Mouse (Mus musculus) heart, postnatal 0 days (tissue): Measurements from ENCODE around the gene Gm42420. TPM values are rescaled to one million over a fixed set of nuclear protein-coding genes. Genes with fewer than 3 reads are reported as not detected.

ENCODE experiments used
- ATAC-seq: fragments of 200-750 bp; cut with Nextera tagmentation; 2 replicates; pipeline ENCODE4 v1.8.0; 2017; ENCODE audit warnings: low read depth, moderate number of reproducible peaks, moderate library complexity; ENCODE audit not compliant: insufficient read depth
- DNase-seq: peaks from one replicate; pipeline ENCODE4 v3.0.0-alpha.2; 2016; ENCODE audit warnings: low spot score
- H3K27ac ChIP-seq: fragments of 300-500 bp; sonication (generic); 2 replicates; pipeline ENCODE4 v1.5.1; 2014; ENCODE audit warnings: low read depth, mild to moderate bottlenecking
- H3K27me3 ChIP-seq: fragments of 300-500 bp; sonication (generic); 2 replicates; pipeline ENCODE4 v1.6.1; 2014; ENCODE audit warnings: low read length, mixed read lengths; ENCODE audit not compliant: control insufficient read depth, insufficient read depth
- H3K36me3 ChIP-seq: fragments of 300-500 bp; sonication (generic); replicated peaks from 2 replicates; pipeline ENCODE4 v1.6.1; 2014; ENCODE audit warnings: low read length, mixed read lengths; ENCODE audit not compliant: control insufficient read depth, insufficient read depth
- H3K4me1 ChIP-seq: fragments of 300-500 bp; sonication (generic); 2 replicates; pipeline ENCODE4 v1.6.1; 2014; ENCODE audit warnings: antibody characterized with exemption; ENCODE audit not compliant: control insufficient read depth, insufficient read depth
- H3K4me2 ChIP-seq: fragments of 300-500 bp; sonication (generic); 2 replicates; pipeline ENCODE4 v1.6.1; 2014; ENCODE audit warnings: low read depth, mild to moderate bottlenecking, low read length, moderate library complexity
- H3K4me3 ChIP-seq: fragments of 300-500 bp; sonication (generic); 2 replicates; pipeline ENCODE4 v1.5.1; 2014; ENCODE audit warnings: low read depth, low read length
- H3K9ac ChIP-seq: fragments of 300-500 bp; sonication (generic); replicated peaks from 2 replicates; pipeline ENCODE4 v1.6.1; 2014; ENCODE audit warnings: low read depth, low read length, mixed read lengths
- H3K9me3 ChIP-seq: fragments of 300-500 bp; sonication (generic); replicated peaks from 2 replicates; pipeline ENCODE4 v1.6.1; 2016; ENCODE audit warnings: low read length; ENCODE audit not compliant: control insufficient read depth
- CTCF ChIP-seq: IDR thresholded peaks from 2 replicates; pipeline ENCODE4 v1.5.1; 2016; ENCODE audit warnings: antibody characterized with exemption, control low read depth, low read depth
- EP300 ChIP-seq: IDR thresholded peaks from 2 replicates; pipeline ENCODE4 v1.6.1; 2016; ENCODE audit warnings: antibody characterized with exemption, low read depth
- WGBS: fragments of 180-500 bp; shearing (Covaris S2); extraction: QIAGEN DNeasy Blood & Tissue Kit; methylation state at CpG from one replicate; pipeline ENCODE4 v1.1.7; 2014; 5-methylcytosine and 5-hydroxymethylcytosine counted together
- polyA plus RNA-seq: library from polyadenylated mRNA; unstranded; fragments of >200 nt; fragmentation: Nextera tagmentation; extraction: Ambion mirVana; gene quantifications from 2 replicates; pipeline ENCODE4 v1.2.1, GENCODE M21; 2015
- total RNA-seq: library from RNA; depleted of rRNA; stranded (reverse); fragments of >200 nt; gene quantifications from 2 replicates; pipeline ENCODE4 v1.2.3, GENCODE M21; 2014; ENCODE audit warnings: low replicate concordance

The Gm42420 gene
- total and polyA plus RNA-seq, 2 experiments from 2014 or later: 2.7 TPM; not detected in 1

DNA sequence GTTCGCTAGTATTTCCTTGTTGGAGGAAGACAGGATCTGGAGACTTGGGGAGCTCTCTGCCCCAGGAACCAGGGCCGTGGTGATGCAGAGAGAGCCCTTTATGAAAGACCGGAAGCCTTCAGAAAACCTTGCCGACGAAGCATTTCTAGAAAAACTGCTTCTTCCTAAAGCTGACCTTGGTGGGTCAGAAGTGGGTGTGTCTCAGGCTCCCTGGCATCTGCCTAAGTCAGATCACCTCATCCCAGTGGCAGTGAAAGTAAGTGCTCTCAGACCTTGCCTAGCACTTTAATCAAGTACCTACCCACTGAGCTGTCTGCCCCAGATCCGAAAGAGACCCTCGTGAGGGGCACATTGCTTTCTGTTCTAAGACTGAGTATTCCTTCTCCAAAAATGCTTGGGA lies 10.6 kb upstream of the Gm42420 start:
- peak overlapping the region; percentile 95 for H3K4me2 ChIP-seq
- peak overlapping the region; percentile 96 for H3K27ac ChIP-seq
- TF ChIP-seq EP300 (no peak), CTCF (no peak)
- H3K4me1 ChIP-seq: peaks cover 11% of the 10 kb centered on the region
- no peaks in the 10 kb centered on the region for H3K27me3 ChIP-seq
- 67% methylated on average over 7 of the region's 7 CpGs for WGBS
- peaks cover 35% of the 10 kb centered on the region for H3K36me3 ChIP-seq
- no peak for ATAC-seq
- peak overlapping the region; percentile 88 for H3K4me3 ChIP-seq
- peak overlapping the region; percentile 83; the same call in 1 of the 2 replicates for H3K9ac ChIP-seq
- no peaks in the 10 kb centered on the region for H3K9me3 ChIP-seq
- DNase-seq: no peak

DNA sequence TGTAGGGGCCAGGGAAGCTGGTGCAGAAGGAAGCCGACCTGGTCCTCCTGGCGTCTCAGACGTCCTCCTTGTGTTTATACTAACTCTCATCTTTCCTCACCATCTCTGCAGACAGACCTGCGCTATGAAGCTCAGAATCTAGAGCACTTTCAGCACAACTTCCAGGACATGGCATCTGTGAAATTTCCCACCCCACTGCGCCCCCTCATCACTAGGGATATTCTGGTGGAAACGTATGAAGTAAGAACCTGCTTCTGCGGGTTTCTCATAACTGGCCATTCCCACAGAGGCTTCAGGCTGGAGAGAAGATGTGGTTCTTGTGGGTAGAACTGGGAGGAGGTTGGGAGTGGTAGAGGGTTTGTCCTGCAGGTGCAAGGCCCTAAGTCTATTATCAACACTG lies 6.0 kb upstream of the Gm42420 start:
- Histone ChIP-seq H3K27me3 (no peaks in the 10 kb centered on the region), H3K9me3 (no peaks in the 10 kb centered on the region), H3K4me3 (no peak overlapping the region), H3K4me1 (peaks cover 4% of the 10 kb centered on the region), H3K9ac (no peak overlapping the region), H3K36me3 (peaks cover 66% of the 10 kb centered on the region), H3K27ac (no peak overlapping the region), H3K4me2 (no peak overlapping the region)
- no peak for TF ChIP-seq EP300
- TF ChIP-seq CTCF: no peak
- ATAC-seq (no peak), DNase-seq (no peak)
- 87% methylated on average over 7 of the region's 7 CpGs for WGBS

DNA sequence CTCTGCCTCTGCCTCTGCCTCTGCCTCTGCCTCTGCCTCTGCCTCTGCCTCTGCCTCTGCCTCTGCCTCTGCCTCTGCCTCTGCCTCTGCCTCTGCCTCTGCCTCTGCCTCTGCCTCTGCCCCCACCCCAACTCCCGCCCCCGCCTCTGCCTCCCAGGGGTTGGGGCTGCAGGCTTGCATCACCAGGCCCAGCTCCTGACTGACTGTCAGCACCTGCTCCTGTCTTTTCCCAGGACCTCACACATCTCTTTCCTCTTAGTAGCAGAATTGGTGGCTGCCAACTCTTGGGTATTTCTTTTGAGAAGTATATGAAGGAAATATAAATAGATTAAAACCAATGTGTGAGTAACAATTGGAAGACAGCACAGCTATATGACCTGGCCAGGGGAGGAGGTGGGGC lies 5.0 kb upstream of the Gm42420 start:
- H3K4me1 ChIP-seq: no peaks in the 10 kb centered on the region
- H3K36me3 ChIP-seq: peaks cover 72% of the 10 kb centered on the region
- H3K27me3 ChIP-seq: no peaks in the 10 kb centered on the region
- DNase-seq: no peak
- no peak overlapping the region for H3K4me2 ChIP-seq
- TF ChIP-seq CTCF (no peak), EP300 (no peak)
- H3K27ac ChIP-seq: no peak overlapping the region
- H3K4me3 ChIP-seq: no peak overlapping the region
- no peaks in the 10 kb centered on the region for H3K9me3 ChIP-seq
- ATAC-seq: no peak
- WGBS: 73% methylated on average over 2 of the region's 2 CpGs
- no peak overlapping the region for H3K9ac ChIP-seq

DNA sequence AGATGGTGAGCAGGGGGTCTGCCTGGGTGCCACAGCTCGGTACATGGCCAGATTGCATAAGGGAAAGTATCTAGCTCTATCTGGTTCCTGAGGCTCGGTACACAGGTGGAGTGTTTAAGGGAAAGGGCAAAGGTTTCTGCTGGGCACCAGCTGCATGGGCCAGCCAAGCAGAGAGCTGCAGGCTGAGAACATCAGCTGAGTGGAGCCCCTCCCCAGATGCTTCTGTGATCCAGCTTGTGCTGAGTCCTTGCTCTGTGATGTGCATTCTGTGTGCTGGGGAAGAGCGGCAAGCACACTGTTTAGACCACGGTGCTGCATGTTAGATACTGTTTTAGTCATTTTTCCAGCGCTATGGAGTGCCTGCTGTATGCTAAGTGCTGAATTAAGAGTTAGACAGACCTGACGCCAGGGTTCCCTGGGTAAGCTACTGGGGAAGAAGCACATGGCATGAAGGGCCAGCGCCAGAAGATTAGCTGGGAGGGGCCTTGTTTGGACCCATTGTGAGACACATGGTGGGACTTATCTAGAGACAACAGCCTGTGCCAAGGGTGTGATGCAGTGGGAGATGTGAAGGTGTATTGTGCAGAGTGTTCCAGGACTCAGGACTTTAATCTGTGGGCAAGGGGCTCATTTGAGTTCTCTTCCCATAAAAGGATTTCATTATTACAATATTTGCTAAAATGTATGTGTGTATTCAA lies 4.3 kb upstream of the Gm42420 start:
- peaks cover 78% of the 10 kb centered on the region for H3K36me3 ChIP-seq
- H3K27me3 ChIP-seq: no peaks in the 10 kb centered on the region
- no peak for ATAC-seq

DNA sequence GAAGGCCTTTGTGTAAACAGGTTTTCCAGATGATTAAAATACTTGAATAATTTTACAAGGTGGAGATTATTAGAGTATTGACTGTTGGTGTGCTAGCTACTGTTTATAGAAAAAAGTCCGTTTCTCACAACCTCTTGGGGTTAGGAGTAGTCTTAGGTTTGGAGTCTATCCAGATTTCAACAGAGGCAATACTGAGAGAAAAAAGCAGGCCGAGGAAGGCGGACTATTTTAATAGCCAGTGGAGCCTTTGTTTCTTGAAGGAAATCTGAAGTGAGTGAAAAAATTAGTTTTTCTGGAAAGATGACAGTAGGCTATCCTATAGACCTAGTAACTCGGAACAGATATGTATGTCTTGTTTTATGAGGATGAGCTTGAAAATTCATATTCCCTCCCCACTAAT lies 5.9 kb downstream of the Gm42420 start:
- TF ChIP-seq CTCF: no peak
- no peak for TF ChIP-seq EP300
- no peak overlapping the region for H3K27ac ChIP-seq
- ATAC-seq (no peak), DNase-seq (no peak)
- no peak overlapping the region for H3K9ac ChIP-seq
- H3K4me3 ChIP-seq: no peak overlapping the region
- no peak overlapping the region for H3K4me2 ChIP-seq
- peaks cover 30% of the 10 kb centered on the region for H3K36me3 ChIP-seq
- H3K27me3 ChIP-seq: no peaks in the 10 kb centered on the region
- H3K9me3 ChIP-seq: no peaks in the 10 kb centered on the region
- H3K4me1 ChIP-seq: peaks cover 13% of the 10 kb centered on the region
- 91% methylated on average over 4 of the region's 4 CpGs for WGBS

More for the DNA sequence above, 4.3 kb upstream of the Gm42420 start:
- no peak for TF ChIP-seq EP300
- no peak for TF ChIP-seq CTCF
- no peak for DNase-seq
- WGBS: 79% methylated on average over 7 of the region's 7 CpGs
- Histone ChIP-seq H3K4me1 (no peaks in the 10 kb centered on the region), H3K9ac (no peak overlapping the region), H3K4me2 (no peak overlapping the region), H3K9me3 (no peaks in the 10 kb centered on the region), H3K4me3 (no peak overlapping the region), H3K27ac (no peak overlapping the region)
